Mouse (Mus musculus) adrenal gland, adult 2 months (tissue): Measurements from ENCODE around the gene Ccnd3. TPM values are rescaled to one million over a fixed set of nuclear protein-coding genes. Genes with fewer than 3 reads are reported as not detected.
A peak's percentile ranks its signal among the peaks of the same experiment; 100 is the strongest.
"Not testable (repeated sequence)": the region's sequence is repeated elsewhere in the genome, so short reads cannot be mapped to it uniquely, and the experiment has no call there.

Experiments
- DNase-seq: peaks from one replicate; pipeline ENCODE4 v3.0.0; 2021
- polyA plus RNA-seq: library from polyadenylated mRNA; depleted of rRNA; stranded (reverse); fragments of >200 nt; gene quantifications from 2 replicates; pipeline ENCODE4 v1.2.3, GENCODE M21; 2012; rRNA removed
- total RNA-seq, 2 experiments: library from RNA; stranded (reverse); gene quantifications; 2 replicates each; pipeline ENCODE4 v1.2.3; 2021

Ccnd3 gene
- total and polyA plus RNA-seq, 3 experiments, result 326 to 1,375 (median 471) TPM

- DNase-seq, result peak; percentile 64
Measured at GRCm38 (mm10) chr17:47618556-47619311, 113.9 kb downstream of the Ccnd3 start.

- no peak for DNase-seq
Measured at GRCm38 (mm10) chr17:47622912-47623554, 118.2 kb downstream of the Ccnd3 start.

GRCm38 (mm10) chr17:47624572-47624971 is 119.7 kb downstream of the Ccnd3 start:
- DNase-seq, result not testable (repeated sequence)

GRCm38 (mm10) chr17:47625088-47625487 is 120.2 kb downstream of the Ccnd3 start:
- DNase-seq, result no peak

GRCm38 (mm10) chr17:47626031-47626430 is 121.2 kb downstream of the Ccnd3 start:
- no peak for DNase-seq

GRCm38 (mm10) chr17:47627791-47628190 is 122.9 kb downstream of the Ccnd3 start:
- DNase-seq, result no peak

GRCm38 (mm10) chr17:47628851-47629676 is 124.2 kb downstream of the Ccnd3 start:
- peak; percentile 97 for DNase-seq

- DNase-seq, result no peak
Measured at GRCm38 (mm10) chr17:47629717-47630677, 125.1 kb downstream of the Ccnd3 start.

- DNase-seq, result no peak
Measured at GRCm38 (mm10) chr17:47630678-47631065, 125.8 kb downstream of the Ccnd3 start, which contains the start of gene Usp49. TSS of gene Usp49 (plus strand) at chr17:47630690.

GRCm38 (mm10) chr17:47632181-47632840 is 127.5 kb downstream of the Ccnd3 start:
- DNase-seq, result no peak

GRCm38 (mm10) chr17:47633999-47634770 is 129.3 kb downstream of the Ccnd3 start:
- no peak for DNase-seq

GRCm38 (mm10) chr17:47642992-47643391 is 138.1 kb downstream of the Ccnd3 start:
- DNase-seq, result no peak

GRCm38 (mm10) chr17:47646683-47647082 is 141.8 kb downstream of the Ccnd3 start:
- peak; percentile 46 for DNase-seq

GRCm38 (mm10) chr17:47648966-47649365 is 144.1 kb downstream of the Ccnd3 start:
- DNase-seq, result no peak

Other genes starting within 250 kb of the Ccnd3 start
- gene Mrps10, start 136.2 kb upstream of the Ccnd3 start, total RNA-seq, result 10 to 100 TPM; 40.8 to 50.0 TPM
- 19.4 and 28.3 TPM in 2 replicates for gene Mrps10, start 136.2 kb upstream of the Ccnd3 start, polyA plus RNA-seq
- gene Guca1b, start 119.7 kb upstream of the Ccnd3 start, total RNA-seq, result 1 to 10 TPM in 1 of 2 experiments, under 1 TPM in 1; 0.38 to 3.2 TPM
- 2.5 and 2.6 TPM in 2 replicates for gene Guca1b, start 119.7 kb upstream of the Ccnd3 start, polyA plus RNA-seq
- gene Guca1a, start 104.5 kb upstream of the Ccnd3 start, total RNA-seq, result 1 to 10 TPM; 1.6 to 3.0 TPM
- gene Guca1a, start 104.5 kb upstream of the Ccnd3 start, polyA plus RNA-seq, result 4.0 and 5.0 TPM in 2 replicates
- gene AI661453, start 68.4 kb upstream of the Ccnd3 start, total RNA-seq, result under 1 TPM; 0.92 to 0.97 TPM
- 0.36 and 0.73 TPM in 2 replicates for gene AI661453, start 68.4 kb upstream of the Ccnd3 start, polyA plus RNA-seq
- not detected for gene 1700001C19Rik, start 67.7 kb upstream of the Ccnd3 start, total RNA-seq
- 0.24 TPM in 1 of 2 replicates, not detected in the other for gene 1700001C19Rik, start 67.7 kb upstream of the Ccnd3 start, polyA plus RNA-seq
- 10 to 100 TPM; 19.5 to 19.8 TPM for gene Taf8, start 2.8 kb upstream of the Ccnd3 start, total RNA-seq
- gene Taf8, start 2.8 kb upstream of the Ccnd3 start, polyA plus RNA-seq, result 12.5 and 15.6 TPM in 2 replicates
- 10 to 100 TPM; 17.6 to 22.5 TPM for gene Bysl, start 106.4 kb downstream of the Ccnd3 start, total RNA-seq
- gene Bysl, start 106.4 kb downstream of the Ccnd3 start, polyA plus RNA-seq, result 9.4 and 11.7 TPM in 2 replicates
- 10 to 100 TPM; 32.9 to 40.6 TPM for gene Med20, start 106.5 kb downstream of the Ccnd3 start, total RNA-seq
- gene Med20, start 106.5 kb downstream of the Ccnd3 start, polyA plus RNA-seq, result 15.2 and 17.4 TPM in 2 replicates
- gene Gm20517, start 106.5 kb downstream of the Ccnd3 start, total RNA-seq, result 1 to 10 TPM; 2.1 to 2.8 TPM
- gene Gm20517, start 106.5 kb downstream of the Ccnd3 start, polyA plus RNA-seq, result 1.8 and 3.1 TPM in 2 replicates
- gene Usp49, start 125.6 kb downstream of the Ccnd3 start, total RNA-seq, result 1 to 10 TPM; 4.6 to 4.8 TPM
- 5.4 and 6.6 TPM in 2 replicates for gene Usp49, start 125.6 kb downstream of the Ccnd3 start, polyA plus RNA-seq
- 100 to 1,000 TPM; 223 to 242 TPM for gene Tomm6, start 183.3 kb downstream of the Ccnd3 start, total RNA-seq
- 81.0 and 81.3 TPM in 2 replicates for gene Tomm6, start 183.3 kb downstream of the Ccnd3 start, polyA plus RNA-seq
- gene Frs3, start 184.0 kb downstream of the Ccnd3 start, total RNA-seq, result 1 to 10 TPM; 2.6 to 6.9 TPM
- gene Frs3, start 184.0 kb downstream of the Ccnd3 start, polyA plus RNA-seq, result 18.6 and 21.6 TPM in 2 replicates
- under 1 TPM; 0.43 to 0.86 TPM for gene Gm21981, start 189.4 kb downstream of the Ccnd3 start, total RNA-seq
- 0.44 and 1.1 TPM in 2 replicates for gene Gm21981, start 189.4 kb downstream of the Ccnd3 start, polyA plus RNA-seq
- 1 to 10 TPM; 3.5 to 3.7 TPM for gene Prickle4, start 189.7 kb downstream of the Ccnd3 start, total RNA-seq
- 10.6 and 13.7 TPM in 2 replicates for gene Prickle4, start 189.7 kb downstream of the Ccnd3 start, polyA plus RNA-seq
- not detected for gene Pgc, start 221.8 kb downstream of the Ccnd3 start, total RNA-seq
- 1.6 and 27.4 TPM in 2 replicates for gene Pgc, start 221.8 kb downstream of the Ccnd3 start, polyA plus RNA-seq
- gene Tfeb, start 232.0 kb downstream of the Ccnd3 start, total RNA-seq, result 10 to 100 TPM; 14.7 to 24.5 TPM
- gene Tfeb, start 232.0 kb downstream of the Ccnd3 start, polyA plus RNA-seq, result 65.7 and 100.0 TPM in 2 replicates